Mouse (Mus musculus) midbrain, embryonic 11.5 days (tissue): ENCODE measurements around the gene Btg2. TPM values are rescaled to one million over a fixed set of nuclear protein-coding genes. Genes with fewer than 3 reads are reported as not detected.

Experiments used
- ATAC-seq: fragments of 200-750 bp; cut with Nextera tagmentation; 2 replicates; pipeline ENCODE4 v1.8.0; 2017; ENCODE audit warnings: moderate TSS enrichment, moderate library complexity; ENCODE audit not compliant: low FRiP score
- DNase-seq: peaks from one replicate; pipeline ENCODE4 v3.0.0; 2015; ENCODE audit warnings: low spot score; ENCODE audit errors: missing footprints
- H3K27ac ChIP-seq: fragments of 300-500 bp; sonication (generic); 2 replicates; pipeline ENCODE4 v1.5.1; 2014; ENCODE audit warnings: low read depth, low read length
- H3K27me3 ChIP-seq: fragments of 300-500 bp; sonication (generic); 2 replicates; pipeline ENCODE4 v1.6.1; 2014; ENCODE audit warnings: mild to moderate bottlenecking, low read length, moderate library complexity, mixed read lengths; ENCODE audit not compliant: control insufficient read depth, insufficient read depth
- H3K36me3 ChIP-seq: fragments of 300-500 bp; sonication (generic); 2 replicates; pipeline ENCODE4 v1.6.1; 2014; ENCODE audit warnings: mild to moderate bottlenecking, low read length, moderate library complexity, mixed read lengths; ENCODE audit not compliant: control insufficient read depth, insufficient read depth
- H3K4me1 ChIP-seq: fragments of 300-500 bp; sonication (generic); 2 replicates; pipeline ENCODE4 v1.6.1; 2014; ENCODE audit warnings: low read length; ENCODE audit not compliant: control insufficient read depth, insufficient read depth
- H3K4me2 ChIP-seq: fragments of 300-500 bp; sonication (generic); 2 replicates; pipeline ENCODE4 v1.6.1; 2014; ENCODE audit warnings: mild to moderate bottlenecking, moderate library complexity
- H3K4me3 ChIP-seq: fragments of 300-500 bp; sonication (generic); 2 replicates; pipeline ENCODE4 v1.5.1; 2014; ENCODE audit warnings: low read depth, low read length
- H3K9ac ChIP-seq: fragments of 300-500 bp; sonication (generic); 2 replicates; pipeline ENCODE4 v1.6.1; 2014; ENCODE audit warnings: low read length
- H3K9me3 ChIP-seq: fragments of 300-500 bp; sonication (generic); 2 replicates; pipeline ENCODE4 v1.6.1; 2016; ENCODE audit warnings: low read length; ENCODE audit not compliant: control insufficient read depth
- WGBS: fragments of 180-500 bp; shearing (Covaris S2); extraction: QIAGEN DNeasy Blood & Tissue Kit; methylation state at CpG from one replicate; pipeline ENCODE4 v1.1.7; 2014; 5-methylcytosine and 5-hydroxymethylcytosine counted together
- polyA plus RNA-seq: library from polyadenylated mRNA; unstranded; fragments of >200 nt; fragmentation: Nextera tagmentation; extraction: Ambion mirVana; gene quantifications from 2 replicates; pipeline ENCODE4 v1.2.1, GENCODE M21; 2014

Gene Btg2
- polyA plus RNA-seq, result 150 and 153 TPM in 2 replicates

DNA sequence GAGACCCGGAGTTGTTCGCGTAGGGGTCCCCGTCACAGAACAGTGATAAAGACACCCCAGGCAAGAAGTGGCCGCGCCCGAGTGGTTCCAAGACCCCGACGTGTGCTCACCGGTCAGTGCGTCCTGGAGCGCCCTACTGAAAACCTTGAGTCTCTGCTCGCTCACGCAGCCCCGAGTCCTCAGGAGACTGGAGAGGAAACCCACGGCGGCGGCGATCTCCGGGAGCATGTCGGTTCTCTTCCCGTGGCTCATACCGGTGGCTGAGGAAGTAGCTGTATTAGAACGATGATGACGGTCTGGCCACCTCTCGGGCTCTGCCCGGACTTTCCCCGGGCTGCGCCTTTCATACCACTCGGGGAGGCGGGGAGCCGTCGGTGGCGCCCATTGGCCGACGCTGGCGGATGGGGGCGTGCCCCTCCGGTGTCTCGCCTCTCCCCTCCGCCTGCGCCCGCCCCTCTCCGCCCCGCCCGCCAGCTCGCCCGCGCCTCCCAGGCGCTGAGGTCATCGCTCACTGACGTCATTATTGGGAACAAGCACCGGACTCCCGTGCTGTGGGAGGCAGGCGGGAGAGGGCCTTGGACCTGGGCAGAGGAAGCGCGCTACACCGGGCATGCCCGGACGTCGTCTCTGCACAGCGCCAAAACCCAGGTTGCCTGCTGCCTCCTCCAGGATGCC lies at the start of gene Btg2:
Btg2 (minus strand) TSS at position 319 of the 675 bp plus-strand sequence.
- Histone ChIP-seq H3K27me3 (no peaks in the 10 kb centered on the region), H3K9ac (peak within 1 kb of the TSS; percentile 93), H3K9me3 (no peaks in the 10 kb centered on the region), H3K4me1 (peaks cover 30% of the 10 kb centered on the region), H3K4me3 (peak within 1 kb of the TSS; percentile 84), H3K36me3 (peaks cover 13% of the 10 kb centered on the region), H3K27ac (peak within 1 kb of the TSS; percentile 52), H3K4me2 (peak within 1 kb of the TSS; percentile 86)
- peak; percentile 99 for DNase-seq
- ATAC-seq, result peak; percentile 94
- under 1% methylated on average over 61 of the region's 62 CpGs for WGBS

GRCm38 (mm10) chr1:134122195-134122594 lies 43.3 kb upstream of the Btg2 start:
- Histone ChIP-seq H3K27ac (no peak overlapping the region), H3K9me3 (no peaks in the 10 kb centered on the region), H3K9ac (no peak overlapping the region), H3K36me3 (no peaks in the 10 kb centered on the region), H3K4me2 (no peak overlapping the region), H3K27me3 (no peaks in the 10 kb centered on the region), H3K4me1 (no peaks in the 10 kb centered on the region), H3K4me3 (no peak overlapping the region)
- ATAC-seq (no peak), DNase-seq (peak; percentile 88)
- 52% methylated on average over 9 of the region's 9 CpGs for WGBS

- 9% methylated on average over 5 of the region's 5 CpGs for WGBS
- no peaks in the 10 kb centered on the region for H3K4me1 ChIP-seq
- ATAC-seq, result no peak
Measured at GRCm38 (mm10) chr1:134120179-134120578, 41.3 kb upstream of the Btg2 start.

GRCm38 (mm10) chr1:134117110-134117509 lies 38.2 kb upstream of the Btg2 start:
- no peaks in the 10 kb centered on the region for H3K27me3 ChIP-seq
- H3K9me3 ChIP-seq, result no peaks in the 10 kb centered on the region
- no peaks in the 10 kb centered on the region for H3K4me1 ChIP-seq
- H3K9ac ChIP-seq, result no peak overlapping the region
- H3K36me3 ChIP-seq, result no peaks in the 10 kb centered on the region
- 87% methylated on average over 5 of the region's 5 CpGs for WGBS
- H3K27ac ChIP-seq, result no peak overlapping the region
- H3K4me3 ChIP-seq, result no peak overlapping the region
- no peak overlapping the region for H3K4me2 ChIP-seq
- ATAC-seq (no peak), DNase-seq (no peak)

More at GRCm38 (mm10) chr1:134120179-134120578, 41.3 kb upstream of the Btg2 start:
- Histone ChIP-seq H3K27ac (no peak overlapping the region), H3K36me3 (no peaks in the 10 kb centered on the region), H3K27me3 (no peaks in the 10 kb centered on the region), H3K9ac (no peak overlapping the region), H3K4me3 (no peak overlapping the region), H3K9me3 (no peaks in the 10 kb centered on the region), H3K4me2 (no peak overlapping the region)
- DNase-seq, result peak; percentile 99

- Histone ChIP-seq H3K9ac (no peak overlapping the region), H3K4me2 (no peak overlapping the region), H3K27ac (no peak overlapping the region), H3K9me3 (no peaks in the 10 kb centered on the region), H3K4me3 (no peak overlapping the region), H3K36me3 (no peaks in the 10 kb centered on the region), H3K4me1 (no peaks in the 10 kb centered on the region), H3K27me3 (no peaks in the 10 kb centered on the region)
- WGBS, result 75% methylated on average over 8 of the region's 8 CpGs
- DNase-seq (peak; percentile 21), ATAC-seq (no peak)
Measured at GRCm38 (mm10) chr1:134115424-134115823, 36.5 kb upstream of the Btg2 start.

DNA sequence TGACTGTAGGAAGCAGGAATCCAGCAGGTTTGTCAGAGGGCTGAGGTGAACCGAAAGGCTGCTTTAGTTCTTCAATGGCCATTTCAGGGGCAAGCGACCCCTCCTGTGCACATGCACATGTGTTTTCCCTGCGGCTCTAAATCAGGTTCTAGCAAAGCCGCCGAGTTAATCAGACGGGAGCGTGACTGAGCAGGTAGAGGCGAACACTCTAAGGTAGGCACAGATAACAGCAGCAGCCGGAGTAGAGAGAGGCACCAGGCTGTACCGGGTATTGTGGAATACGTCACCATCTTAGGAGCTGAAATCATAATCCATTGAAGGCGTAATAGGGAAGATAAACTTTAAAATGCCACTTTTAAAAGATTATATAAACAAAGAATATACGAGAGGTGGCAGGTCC lies 35.8 kb upstream of the Btg2 start:
- DNase-seq (no peak), ATAC-seq (no peak)
- Histone ChIP-seq H3K9ac (no peak overlapping the region), H3K4me3 (no peak overlapping the region), H3K4me1 (no peaks in the 10 kb centered on the region), H3K9me3 (no peaks in the 10 kb centered on the region), H3K27me3 (no peaks in the 10 kb centered on the region), H3K27ac (no peak overlapping the region), H3K4me2 (no peak overlapping the region), H3K36me3 (no peaks in the 10 kb centered on the region)
- 87% methylated on average over 13 of the region's 13 CpGs for WGBS

- Histone ChIP-seq H3K9ac (no peak overlapping the region), H3K36me3 (no peaks in the 10 kb centered on the region), H3K4me1 (no peaks in the 10 kb centered on the region), H3K27me3 (no peaks in the 10 kb centered on the region), H3K4me3 (no peak overlapping the region), H3K9me3 (no peaks in the 10 kb centered on the region), H3K4me2 (no peak overlapping the region), H3K27ac (no peak overlapping the region)
- DNase-seq (no peak), ATAC-seq (no peak)
- 86% methylated on average over 7 of the region's 7 CpGs for WGBS
Measured at GRCm38 (mm10) chr1:134114018-134114417, 35.1 kb upstream of the Btg2 start.

- no peak overlapping the region for H3K4me3 ChIP-seq
- no peak overlapping the region for H3K9ac ChIP-seq
- H3K36me3 ChIP-seq, result no peaks in the 10 kb centered on the region
- no peak overlapping the region for H3K27ac ChIP-seq
- peak; percentile 76 for DNase-seq
- ATAC-seq, result no peak
- 69% methylated on average over 5 of the region's 5 CpGs for WGBS
- H3K27me3 ChIP-seq, result no peaks in the 10 kb centered on the region
- H3K9me3 ChIP-seq, result no peaks in the 10 kb centered on the region
- no peaks in the 10 kb centered on the region for H3K4me1 ChIP-seq
- H3K4me2 ChIP-seq, result no peak overlapping the region
Measured at GRCm38 (mm10) chr1:134113560-134113959, 34.6 kb upstream of the Btg2 start.

DNA sequence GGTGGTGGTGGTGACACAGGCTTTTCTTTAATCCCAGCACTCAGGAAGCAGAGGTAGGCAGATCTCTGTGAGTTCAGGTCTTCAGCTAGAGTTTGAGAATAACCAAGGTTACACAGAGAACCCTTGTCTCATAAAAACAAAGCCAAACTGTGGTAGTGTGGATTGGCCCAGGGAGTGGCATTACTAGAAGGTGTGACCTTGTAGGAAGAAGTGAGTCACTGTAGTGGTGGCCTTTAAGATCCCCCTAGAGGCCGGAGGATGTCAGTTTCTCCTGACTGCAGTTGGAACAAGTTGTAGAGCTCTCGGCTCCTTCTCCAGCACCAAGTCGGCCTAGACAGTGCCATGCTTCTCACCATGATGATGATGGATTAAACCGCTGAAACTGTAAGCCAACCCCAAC lies 32.1 kb upstream of the Btg2 start, which contains the start of gene Chit1:
Chit1 (plus strand) TSS at position 264 of the 400 bp plus-strand sequence.
- Histone ChIP-seq H3K9me3 (no peaks in the 10 kb centered on the region), H3K4me2 (no peak within 1 kb of the TSS), H3K27me3 (no peaks in the 10 kb centered on the region), H3K9ac (no peak within 1 kb of the TSS), H3K4me1 (no peaks in the 10 kb centered on the region), H3K36me3 (no peaks in the 10 kb centered on the region), H3K4me3 (no peak within 1 kb of the TSS), H3K27ac (no peak within 1 kb of the TSS)
- DNase-seq (no peak), ATAC-seq (no peak)
- WGBS, result 73% methylated on average over 4 of the region's 4 CpGs
